Mouse (Mus musculus) T-helper 1 cell (primary cell): ENCODE data around the gene Wee2.

Source experiments
- in situ Hi-C: fragments of 300-600 bp; cut with MboI, MseI; formaldehyde crosslinking; loops from one replicate; pipeline ENCODE4 v1.15.1; 2025; ENCODE audit warnings: high pct_unique_total_duplicates

Wee2 gene

DNA sequence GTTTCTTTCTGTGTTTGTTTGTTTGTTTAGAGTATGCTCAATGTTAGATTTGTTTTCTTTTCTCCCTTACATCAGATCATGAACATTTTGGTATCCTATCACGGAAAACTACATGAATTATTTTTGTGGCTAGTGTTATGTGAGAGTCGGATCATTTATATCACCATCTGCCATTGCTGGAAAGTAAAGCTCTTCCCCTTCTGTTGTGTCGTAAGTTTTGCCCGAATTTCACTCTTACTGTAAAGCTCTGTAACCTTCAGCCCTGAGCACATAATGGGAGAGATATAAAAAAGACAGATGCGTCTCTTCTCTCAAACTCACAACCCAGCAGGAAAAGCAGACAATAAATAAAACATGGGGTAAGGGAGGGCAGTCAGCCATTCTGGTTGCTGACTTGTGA lies at the start of gene Wee2:
TSS of gene Wee2 (plus strand) at position 153 of the 400 bp plus-strand sequence.
- in situ Hi-C loops = no loop called here

DNA sequence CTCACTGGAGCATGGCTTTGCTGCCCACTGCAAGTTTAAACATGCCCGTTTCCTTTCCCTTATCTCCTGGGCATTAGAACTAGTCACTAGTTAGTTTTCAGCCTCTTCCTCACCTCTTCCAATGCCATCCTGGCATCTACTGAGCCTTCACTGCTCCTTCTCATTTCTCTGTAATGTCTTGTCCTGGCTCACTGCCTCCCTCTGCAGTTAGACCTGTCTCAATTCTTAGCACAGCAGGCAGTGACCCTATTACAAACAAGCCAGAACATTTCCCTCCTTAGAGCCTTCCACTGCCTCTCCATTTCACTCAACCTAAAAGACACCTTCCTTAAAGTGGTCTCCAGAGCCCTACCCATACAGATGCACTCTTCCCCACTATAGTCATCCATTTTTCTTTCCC lies 47.9 kb upstream of the Wee2 start:
- in situ Hi-C loops = no loop called here

GRCm38 (mm10) chr6:40393213-40393612 lies 45.7 kb upstream of the Wee2 start:
- in situ Hi-C loops = no loop called here

DNA sequence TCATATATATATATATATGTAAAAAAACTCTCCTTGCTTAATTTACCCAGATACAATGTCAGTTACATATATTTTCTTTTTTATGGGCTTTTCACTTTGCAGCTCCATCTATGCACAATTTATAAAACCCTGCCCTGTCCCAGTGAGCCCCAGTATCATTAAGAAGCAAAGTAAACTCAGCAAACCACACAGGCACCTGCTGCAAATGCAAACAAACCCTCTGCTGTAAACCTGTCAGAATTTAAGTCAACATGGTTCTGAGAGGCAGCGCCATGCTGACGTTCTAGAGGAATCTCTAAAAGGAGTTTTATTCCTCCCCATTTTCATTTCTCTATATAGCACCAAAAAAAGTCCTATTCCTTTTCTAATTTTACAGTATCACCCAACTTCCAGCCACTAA lies 36.9 kb upstream of the Wee2 start:
- in situ Hi-C loops = no loop called here

- in situ Hi-C loops = no loop called here
These were observed 35.1 kb upstream of the Wee2 start for GRCm38 (mm10) chr6:40403640-40404285.

GRCm38 (mm10) chr6:40411085-40411484 lies 27.8 kb upstream of the Wee2 start:
- in situ Hi-C loops = no loop called here

DNA sequence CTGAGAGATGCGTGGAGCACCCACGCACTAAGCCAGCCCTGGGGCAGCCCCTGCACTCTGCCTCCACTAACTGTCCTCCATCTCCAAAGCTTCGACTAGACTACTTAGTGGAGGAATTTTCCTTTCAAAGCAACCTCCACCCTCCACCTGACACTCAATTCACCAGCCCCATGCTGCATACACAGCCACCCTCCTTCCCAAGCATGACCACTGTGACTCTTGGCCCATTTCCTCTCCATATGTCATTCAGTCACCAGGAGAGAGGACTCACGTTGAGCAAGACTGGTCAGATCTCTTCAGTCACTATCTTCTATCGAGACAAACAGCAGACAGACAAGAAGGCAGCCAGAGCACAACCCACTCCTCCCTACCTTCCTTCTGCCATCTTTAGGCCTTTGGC lies 25.8 kb upstream of the Wee2 start:
- in situ Hi-C loops = no loop called here

- in situ Hi-C loops = no loop called here
These were observed 25.3 kb upstream of the Wee2 start for GRCm38 (mm10) chr6:40413565-40413964.

DNA sequence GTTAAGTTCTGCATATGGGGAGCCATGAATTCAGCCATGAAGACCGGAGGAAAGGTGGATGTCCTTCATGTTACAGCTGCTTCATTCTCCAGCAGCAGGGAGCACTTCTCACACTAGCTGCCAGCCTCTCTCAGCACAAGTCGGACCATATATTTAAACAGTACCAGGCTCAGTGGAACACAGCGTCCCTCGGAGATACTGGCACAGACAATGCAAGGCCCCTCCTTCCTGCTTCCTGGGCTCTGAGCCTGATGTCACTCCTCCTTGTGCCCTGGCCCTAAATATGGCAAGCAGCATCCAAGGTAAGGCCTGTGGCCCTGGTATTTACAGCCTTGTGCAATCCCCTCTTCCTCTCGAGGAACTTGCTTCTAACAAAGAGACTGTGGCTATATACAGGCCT lies 23.1 kb upstream of the Wee2 start:
- in situ Hi-C loops = no loop called here

DNA sequence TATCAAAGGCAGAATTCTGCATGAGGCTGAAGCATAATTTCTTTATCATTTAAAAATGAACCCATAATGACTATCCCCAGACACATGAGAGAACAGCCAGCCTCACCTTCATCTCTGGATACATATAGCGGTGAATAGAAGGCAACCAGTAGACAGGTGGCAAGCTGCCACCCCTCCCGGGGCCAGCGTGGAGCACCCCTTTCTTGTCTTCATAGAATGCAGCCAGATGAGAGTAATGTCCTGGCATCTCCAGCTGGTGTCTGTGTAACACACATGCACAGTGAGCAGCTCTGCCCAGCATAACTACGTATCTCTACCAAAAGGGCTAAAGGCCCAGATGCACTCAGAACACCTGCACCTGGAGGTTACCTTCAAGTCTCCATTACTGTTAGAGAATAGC lies 20.5 kb upstream of the Wee2 start:
- in situ Hi-C loops = no loop called here

GRCm38 (mm10) chr6:40421099-40421498 lies 17.8 kb upstream of the Wee2 start:
- in situ Hi-C loops = no loop called here

DNA sequence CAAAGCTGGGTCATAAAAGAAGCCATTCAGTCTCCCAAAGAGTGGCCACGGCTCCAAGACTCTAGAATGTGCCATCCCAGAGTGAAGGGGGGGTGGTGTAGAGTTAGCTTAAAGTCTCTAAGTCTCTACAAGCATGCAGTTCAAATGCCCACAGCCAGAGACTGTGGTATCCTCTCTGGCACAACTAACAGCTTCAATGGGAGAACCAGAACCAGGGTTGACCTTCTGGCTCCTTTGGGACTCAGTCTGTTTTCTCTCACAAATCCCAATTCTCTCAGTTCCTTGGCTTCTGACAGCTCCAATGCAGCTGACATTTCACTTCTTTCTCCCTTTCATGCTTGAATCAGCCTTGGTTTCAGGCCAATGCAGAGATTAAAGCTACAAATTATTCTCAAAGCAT lies 15.9 kb upstream of the Wee2 start:
- in situ Hi-C loops = no loop called here

- in situ Hi-C loops = no loop called here
These were observed 15.1 kb upstream of the Wee2 start for GRCm38 (mm10) chr6:40423774-40424173.

GRCm38 (mm10) chr6:40427441-40427840 lies 11.4 kb upstream of the Wee2 start:
- in situ Hi-C loops = no loop called here

- in situ Hi-C loops = no loop called here
These were observed 10.2 kb upstream of the Wee2 start for GRCm38 (mm10) chr6:40428696-40429095.

- in situ Hi-C loops = no loop called here
These were observed 9.4 kb upstream of the Wee2 start for GRCm38 (mm10) chr6:40429521-40429931.

DNA sequence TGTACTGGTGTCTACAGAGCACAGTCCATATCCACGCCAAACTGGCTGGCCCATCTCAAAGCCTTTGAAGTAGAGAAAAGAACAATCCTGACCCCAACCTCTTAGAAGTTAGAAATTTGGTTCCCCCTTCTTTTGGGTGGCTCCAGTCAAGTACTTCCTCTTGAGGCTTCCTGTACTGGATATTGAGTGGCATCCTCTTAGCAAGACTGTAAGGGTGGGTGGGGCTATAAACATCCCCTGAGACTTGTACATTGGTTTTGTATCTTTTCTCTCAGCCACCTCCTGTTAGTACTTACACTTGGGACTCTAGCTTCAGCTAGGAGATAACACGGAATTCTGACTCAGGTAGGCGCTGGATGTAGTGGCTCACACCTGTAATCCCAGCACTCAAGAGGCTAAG lies 8.6 kb upstream of the Wee2 start:
- in situ Hi-C loops = no loop called here

DNA sequence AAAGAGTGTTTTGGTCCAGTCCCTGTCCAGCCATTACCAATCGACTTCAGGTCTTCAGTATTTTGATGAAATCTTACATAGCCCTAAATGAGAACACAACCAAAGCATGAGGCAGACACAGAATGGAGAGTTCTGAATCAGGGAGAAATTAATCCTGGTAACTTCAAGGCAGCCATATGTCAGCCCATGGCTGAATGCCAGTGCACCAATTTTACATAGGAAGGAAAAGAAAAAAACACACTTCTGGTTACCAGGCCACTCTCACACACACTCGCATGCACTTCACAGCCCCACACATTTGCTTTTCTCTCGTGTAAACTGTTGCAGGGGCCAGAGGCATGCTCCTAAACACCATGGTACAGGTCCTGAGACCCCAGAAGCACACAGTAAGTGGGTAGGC lies 8.0 kb upstream of the Wee2 start:
- in situ Hi-C loops = no loop called here

- in situ Hi-C loops = no loop called here
These were observed 7.5 kb upstream of the Wee2 start for GRCm38 (mm10) chr6:40431356-40431755.

DNA sequence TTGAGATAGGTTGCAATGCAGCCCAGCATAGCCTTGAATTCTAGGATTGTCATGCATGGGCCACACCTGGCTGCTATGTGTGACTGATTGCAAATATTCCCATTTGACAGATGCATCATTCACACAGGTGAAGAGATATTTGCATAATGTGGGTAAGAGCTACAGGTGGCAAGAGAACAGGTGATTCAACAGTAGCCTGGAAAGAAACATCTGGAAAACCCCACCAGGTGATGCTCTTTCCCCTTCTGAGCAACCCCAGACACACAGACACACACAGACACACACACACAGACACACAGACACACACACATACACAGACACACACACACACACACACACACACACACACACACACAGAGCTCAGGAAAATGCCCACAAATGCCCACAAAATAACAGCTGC lies 7.1 kb upstream of the Wee2 start:
- in situ Hi-C loops = no loop called here

- in situ Hi-C loops = no loop called here
These were observed 6.3 kb upstream of the Wee2 start for GRCm38 (mm10) chr6:40432346-40433275.

- in situ Hi-C loops = no loop called here
These were observed 4.2 kb upstream of the Wee2 start for GRCm38 (mm10) chr6:40434697-40435096.
